Mouse (Mus musculus): ENCODE data around the gene Slc11a1.

GRCm38 (mm10) chr1:74390287-74390906 is 15.4 kb downstream of the Slc11a1 start:
- TF ChIP-seq CTCF (IDR thresholded peaks at IDR 0.05; ENCODE audit: extremely low read depth, insufficient read depth, insufficient read length, insufficient replicate concordance), result peak; percentile 80
- no peak for TF ChIP-seq POLR2A (IDR thresholded peaks at IDR 0.05; ENCODE audit: low read depth, low read length)

Measured in spleen, adult 2 months (tissue).